In the genomic region with DNA sequence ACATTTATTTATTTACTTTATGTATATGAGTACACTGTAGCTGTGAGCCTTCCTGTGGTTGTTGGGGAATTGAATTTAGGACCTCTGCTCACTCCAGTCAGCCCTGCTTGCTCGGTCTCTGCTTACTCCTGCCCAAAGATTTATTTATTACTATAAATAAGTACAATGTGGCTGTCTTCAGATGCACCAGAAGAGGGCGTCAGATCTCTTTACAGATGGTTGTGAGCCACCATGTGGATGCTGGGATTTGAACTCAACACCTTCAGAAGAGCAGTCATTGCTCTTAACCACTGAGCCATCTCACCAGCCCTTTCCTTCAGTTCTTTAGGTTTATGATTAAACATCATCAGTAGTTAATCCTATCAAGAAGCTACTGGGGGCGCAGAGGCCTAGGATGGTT, we compare ENCODE assay signal across 25 mouse cellular contexts. TPM values are rescaled to one million over a fixed set of nuclear protein-coding genes. Genes with fewer than 3 reads are reported as not detected.
DNase-seq lines count a peak whose midpoint lies in the region; ATAC-seq and TF ChIP-seq lines count a peak whose summit lies in the region.
"Had no signal": no experiment of that assay in that cellular context is flagged by ENCODE, and none has a peak within 500 bp of the region (broad histone marks: within the 10 kb centered on the region; RNA-seq: fewer than 3 reads in every experiment).

No protein-coding gene starts in this region.

- H3K4me3 ChIP-seq in gastrocnemius, adult 2 months = no peak overlapping the region
- no peak overlapping the region for H3K4me3 ChIP-seq in layer of hippocampus, adult 2 months
- H3K4me3 ChIP-seq in lung, postnatal 0 days (ENCODE audit: low read depth, low read length) = no peak overlapping the region
- H3K4me3 ChIP-seq: forebrain, embryonic 15.5 days; heart, embryonic 10.5 days; heart, embryonic 15.5 days; kidney, embryonic 15.5 days; limb, embryonic 10.5 days; limb, embryonic 15.5 days; megakaryocyte, embryonic 14.5 days; midbrain, embryonic 12.5 days had no signal

- intact Hi-C loops in gastrocnemius, adult 2 months (cut with DNase I) = loop anchor here (5.0 kb wide), 2 partner anchors 48 to 57 kb away; partner anchors contain the start of genes Pa2g4 and Suox

- no peak overlapping the region for H3K4me2 ChIP-seq in lung, postnatal 0 days (replicated peaks; ENCODE audit: low read depth, low read length)
- H3K4me2 ChIP-seq: forebrain, embryonic 15.5 days; heart, embryonic 15.5 days; kidney, embryonic 15.5 days; limb, embryonic 15.5 days; midbrain, embryonic 12.5 days had no signal

- no peak for TF ChIP-seq EP300 in lung, postnatal 0 days (IDR thresholded peaks at IDR 0.05)

- no peaks in the 10 kb centered on the region for H3K27me3 ChIP-seq in lung, postnatal 0 days (replicated peaks; ENCODE audit: insufficient read depth, low read length)
- H3K27me3 ChIP-seq: heart, embryonic 15.5 days; kidney, embryonic 15.5 days; limb, embryonic 15.5 days; midbrain, embryonic 12.5 days had no signal

- ATAC-seq in lung, postnatal 0 days = no peak
- ATAC-seq: forebrain, embryonic 15.5 days had no signal

- no peak for DNase-seq in gastrocnemius, adult 2 months
- DNase-seq in gastrocnemius, postnatal 10 days = no peak
- no peak for DNase-seq in layer of hippocampus, adult 2 months (ENCODE audit: low spot score in 2 of 2)
- DNase-seq in layer of hippocampus, adult 9-10 months (ENCODE audit: low spot score) = no peak
- DNase-seq in lung, postnatal 0 days (ENCODE audit: low spot score) = no peak
- DNase-seq in lung, postnatal 4 days = no peak
- no peak for DNase-seq in cerebellum, adult 9-11 months
- DNase-seq: adrenal gland, adult 8-10 months; cerebellum, adult 8-10 months; cerebellum, postnatal 36 days; kidney, adult 11 months; kidney, postnatal 36 days; layer of hippocampus, postnatal 36 days; lung, adult 2 months; lung, postnatal 36 days; thymus, postnatal 4 days had no signal

- H3K36me3 ChIP-seq in lung, postnatal 0 days (ENCODE audit: insufficient read depth, low read length) = no peaks in the 10 kb centered on the region
- H3K36me3 ChIP-seq: forebrain, embryonic 15.5 days; heart, embryonic 10.5 days; heart, embryonic 15.5 days; kidney, embryonic 15.5 days; limb, embryonic 10.5 days; limb, embryonic 15.5 days; midbrain, embryonic 12.5 days had no signal

- WGBS in lung, postnatal 0 days = 46% methylated on average over 3 of the region's 3 CpGs

- H3K9me3 ChIP-seq in lung, postnatal 0 days (ENCODE audit: low read length) = no peaks in the 10 kb centered on the region
- H3K9me3 ChIP-seq: forebrain, embryonic 15.5 days; heart, embryonic 10.5 days; heart, embryonic 15.5 days; kidney, embryonic 15.5 days; limb, embryonic 10.5 days; limb, embryonic 15.5 days; megakaryocyte, embryonic 14.5 days; midbrain, embryonic 12.5 days had no signal

- peak; percentile 31 for TF ChIP-seq CTCF in gastrocnemius, adult 2 months (IDR thresholded peaks at IDR 0.05)
- TF ChIP-seq CTCF in layer of hippocampus, adult 2 months (conservative IDR thresholded peaks at IDR 0.05) = peak; percentile 36
- TF ChIP-seq CTCF in lung, postnatal 0 days (IDR thresholded peaks at IDR 0.05) = peak; percentile 41

- no peak overlapping the region for H3K9ac ChIP-seq in lung, postnatal 0 days (replicated peaks; ENCODE audit: low read depth)
- H3K9ac ChIP-seq: forebrain, embryonic 15.5 days; heart, embryonic 15.5 days; kidney, embryonic 15.5 days; limb, embryonic 15.5 days; midbrain, embryonic 12.5 days had no signal

- no peaks in the 10 kb centered on the region for H3K4me1 ChIP-seq in lung, postnatal 0 days (ENCODE audit: insufficient read depth, low read depth, low read length)
- H3K4me1 ChIP-seq: forebrain, embryonic 15.5 days; limb, embryonic 10.5 days; midbrain, embryonic 12.5 days had no signal

- no peak overlapping the region for H3K27ac ChIP-seq in gastrocnemius, adult 2 months
- no peak overlapping the region for H3K27ac ChIP-seq in layer of hippocampus, adult 2 months
- no peak overlapping the region for H3K27ac ChIP-seq in lung, postnatal 0 days (ENCODE audit: low read length)
- H3K27ac ChIP-seq: forebrain, embryonic 15.5 days; heart, embryonic 10.5 days; heart, embryonic 15.5 days; kidney, embryonic 15.5 days; limb, embryonic 10.5 days; limb, embryonic 15.5 days; midbrain, embryonic 12.5 days had no signal

RNA-seq across cellular contexts. Expression of gene Rps26, which starts 11.6 kb away (rescaled TPM):
- 100 to 1,000 TPM; 299 to 383 TPM for total RNA-seq in gastrocnemius, adult 2 months (2021)
- total RNA-seq in gastrocnemius, postnatal 10 days (2021) = 100 to 1,000 TPM; 637 to 651 TPM
- total RNA-seq in layer of hippocampus, adult 2 months (2021) = 100 to 1,000 TPM; 283 to 303 TPM
- polyA plus RNA-seq in lung, postnatal 0 days (2015; fragmentation: Nextera tagmentation; extraction: Ambion mirVana) = 459 and 465 TPM in 2 replicates

RNA-seq across cellular contexts. Expression of gene Erbb3, which starts 25.5 kb away (rescaled TPM):
- 1 to 10 TPM; 1.6 to 2.6 TPM for total RNA-seq in gastrocnemius, adult 2 months (2021)
- total RNA-seq in gastrocnemius, postnatal 10 days (2021) = 1 to 10 TPM; 7.7 to 9.0 TPM
- total RNA-seq in layer of hippocampus, adult 2 months (2021) = 1 to 10 TPM; 5.7 to 5.9 TPM
- polyA plus RNA-seq in lung, postnatal 0 days (2015; fragmentation: Nextera tagmentation; extraction: Ambion mirVana) = 21.4 and 22.6 TPM in 2 replicates

RNA-seq across cellular contexts. Expression of gene Ikzf4, which starts 30.9 kb away (rescaled TPM):
- total RNA-seq in gastrocnemius, adult 2 months (2021) = 1 to 10 TPM in 1 of 2 experiments, under 1 TPM in 1; 0.45 to 3.4 TPM
- total RNA-seq in gastrocnemius, postnatal 10 days (2021) = under 1 TPM; 0.54 to 0.63 TPM
- 10 to 100 TPM; 16.7 to 18.7 TPM for total RNA-seq in layer of hippocampus, adult 2 months (2021)
- polyA plus RNA-seq in lung, postnatal 0 days (2015; fragmentation: Nextera tagmentation; extraction: Ambion mirVana) = 1.3 and 1.5 TPM in 2 replicates
- total RNA-seq: monocyte, adult 5-6 weeks had no signal

RNA-seq across cellular contexts. Expression of gene Pa2g4, which starts 49.1 kb away (rescaled TPM):
- 10 to 100 TPM; 37.8 to 39.3 TPM for total RNA-seq in gastrocnemius, adult 2 months (2021)
- total RNA-seq in gastrocnemius, postnatal 10 days (2021) = 10 to 100 TPM; 65.8 to 72.9 TPM
- total RNA-seq in layer of hippocampus, adult 2 months (2021) = 10 to 100 TPM; 61.4 to 64.4 TPM
- 64.2 and 66.5 TPM in 2 replicates for polyA plus RNA-seq in lung, postnatal 0 days (2015; fragmentation: Nextera tagmentation; extraction: Ambion mirVana)

RNA-seq across cellular contexts. Expression of gene Suox, which starts 58.9 kb away (rescaled TPM):
- 10 to 100 TPM; 22.5 to 27.7 TPM for total RNA-seq in gastrocnemius, adult 2 months (2021)
- 10 to 100 TPM in 1 of 2 experiments, 1 to 10 TPM in 1; 9.3 to 11.0 TPM for total RNA-seq in gastrocnemius, postnatal 10 days (2021)
- total RNA-seq in layer of hippocampus, adult 2 months (2021) = 10 to 100 TPM; 12.5 to 12.6 TPM
- polyA plus RNA-seq in lung, postnatal 0 days (2015; fragmentation: Nextera tagmentation; extraction: Ambion mirVana) = 12.3 and 12.6 TPM in 2 replicates

Comparison
In these comparisons a context has a peak if more than half of its experiments do, and no peak if none do; other contexts are left out.
1. RNA of gene Ikzf4, which starts 30.9 kb away (total RNA-seq): 16.7 to 18.7 TPM in layer of hippocampus, adult 2 months; 0.45 to 3.4 TPM in gastrocnemius, adult 2 months and 0.54 to 0.63 TPM in gastrocnemius, postnatal 10 days; every median in the first group is over 4 times any median in the second.
2. Peak in every context shown above with its lines, with median percentiles within 50 percentile points of each other: CTCF ChIP-seq.